28 mouse cellular contexts compared by ENCODE assay signal in genomic region chr3:58320812-58321211, GRCm38 (mm10).
DNase-seq lines count a peak whose midpoint lies in the region; ATAC-seq and TF ChIP-seq lines count a peak whose summit lies in the region.
"Had no signal": no experiment of that assay in that cellular context is flagged by ENCODE, and none has a peak within 500 bp of the region (broad histone marks: within the 10 kb centered on the region; RNA-seq: fewer than 3 reads in every experiment).

No protein-coding gene starts in this region.

- peak; percentile 4 for DNase-seq in heart, postnatal 0 days (ENCODE audit: low spot score)
- no peak for DNase-seq in heart, postnatal 25 days (ENCODE audit: low spot score)
- DNase-seq in 416B (ENCODE audit: low read depth) = peak; percentile 38
- DNase-seq in lung, postnatal 10 days = no peak
- DNase-seq in lung, postnatal 4 days = no peak
- DNase-seq: adrenal gland, adult 2 months; adrenal gland, postnatal 14 days; cerebellum, adult 11 months; cerebellum, adult 2 months; cerebellum, postnatal 10 days; cerebellum, postnatal 36 days; embryo, embryonic 11 days; gastrocnemius, postnatal 25 days; heart, postnatal 10 days; heart, postnatal 4 days had no signal

- H3K9ac ChIP-seq in heart, postnatal 0 days (replicated peaks; ENCODE audit: low read depth, low read length) = no peak overlapping the region
- H3K9ac ChIP-seq: embryonic facial prominence, embryonic 13.5 days; forebrain, embryonic 12.5 days; forebrain, embryonic 15.5 days; hindbrain, embryonic 14.5 days had no signal

- TF ChIP-seq POLR2A in myocyte (IDR thresholded peaks at IDR 0.05; ENCODE audit: insufficient read length, low read depth) = no peak

- no peak for TF ChIP-seq CTCF in heart, postnatal 0 days (IDR thresholded peaks at IDR 0.05; ENCODE audit: low read depth)

- no peak overlapping the region for H3K27ac ChIP-seq in heart, postnatal 0 days (ENCODE audit: low read depth)
- H3K27ac ChIP-seq: embryonic facial prominence, embryonic 10.5 days; embryonic facial prominence, embryonic 13.5 days; forebrain, embryonic 12.5 days; forebrain, embryonic 15.5 days; hindbrain, embryonic 14.5 days; hindbrain, postnatal 0 days had no signal

- no peak for ATAC-seq in heart, postnatal 0 days (ENCODE audit: insufficient read depth, low read depth)
- ATAC-seq: forebrain, embryonic 15.5 days; hindbrain, postnatal 0 days; inflammation-experienced regulatory T-cells, adult 6 months; intestine, embryonic 16.5 days had no signal

- intact Hi-C loops in heart, postnatal 25 days (cut with DNase I) = loop anchor here (5.0 kb wide), 1 partner anchor 91 kb away; the partner anchor contains the start of gene Tsc22d2

- no peaks in the 10 kb centered on the region for H3K9me3 ChIP-seq in heart, postnatal 0 days (replicated peaks; ENCODE audit: control insufficient read depth, low read length)
- H3K9me3 ChIP-seq: embryonic facial prominence, embryonic 10.5 days; embryonic facial prominence, embryonic 13.5 days; forebrain, embryonic 12.5 days; forebrain, embryonic 15.5 days; G1E had no signal

- H3K4me3 ChIP-seq in heart, postnatal 0 days (ENCODE audit: low read depth, low read length) = no peak overlapping the region
- H3K4me3 ChIP-seq in myocyte = no peak overlapping the region
- H3K4me3 ChIP-seq: embryonic facial prominence, embryonic 10.5 days; embryonic facial prominence, embryonic 13.5 days; erythroblast, embryonic 14.5 days; forebrain, embryonic 12.5 days; forebrain, embryonic 15.5 days had no signal

- no peaks in the 10 kb centered on the region for H3K27me3 ChIP-seq in heart, postnatal 0 days (ENCODE audit: control insufficient read depth, insufficient read depth, low read length)
- no peaks in the 10 kb centered on the region for H3K27me3 ChIP-seq in myocyte (ENCODE audit: control insufficient read depth, insufficient read depth, insufficient read length)
- H3K27me3 ChIP-seq: CH12.LX; embryonic facial prominence, embryonic 13.5 days; forebrain, embryonic 12.5 days; forebrain, embryonic 15.5 days had no signal

- WGBS in heart, postnatal 0 days = 42% methylated on average over 4 of the region's 4 CpGs

- no peak for TF ChIP-seq EP300 in heart, postnatal 0 days (IDR thresholded peaks at IDR 0.05; ENCODE audit: low read depth)

- H3ac ChIP-seq in myocyte (ENCODE audit: control insufficient read depth, insufficient read length) = no peak overlapping the region

- H3K4me1 ChIP-seq in heart, postnatal 0 days (ENCODE audit: control insufficient read depth, insufficient read depth) = no peaks in the 10 kb centered on the region
- H3K4me1 ChIP-seq: embryonic facial prominence, embryonic 10.5 days; forebrain, embryonic 12.5 days; forebrain, embryonic 15.5 days had no signal

- no peak overlapping the region for H3K4me2 ChIP-seq in heart, postnatal 0 days (ENCODE audit: low read depth, low read length)
- peak overlapping the region; percentile 30 for H3K4me2 ChIP-seq in myocyte (ENCODE audit: low read depth)
- H3K4me2 ChIP-seq: embryonic facial prominence, embryonic 13.5 days; forebrain, embryonic 12.5 days; forebrain, embryonic 15.5 days; heart, embryonic 11.5 days; hindbrain, embryonic 14.5 days had no signal

- H3K36me3 ChIP-seq in heart, postnatal 0 days (replicated peaks; ENCODE audit: control insufficient read depth, insufficient read depth, low read length) = no peaks in the 10 kb centered on the region
- no peaks in the 10 kb centered on the region for H3K36me3 ChIP-seq in myocyte (ENCODE audit: control insufficient read depth, insufficient read depth)
- H3K36me3 ChIP-seq: embryonic facial prominence, embryonic 10.5 days; embryonic facial prominence, embryonic 13.5 days; forebrain, embryonic 12.5 days; forebrain, embryonic 15.5 days; G1E had no signal

- H3K79me2 ChIP-seq in myocyte (ENCODE audit: control insufficient read depth, insufficient read depth) = no peaks in the 10 kb centered on the region

TF ChIP-seq in myocyte, 11 proteins besides CTCF, POLR2A, EP300 and RAD21:
- TF ChIP-seq MYOD1 (IDR thresholded peaks at IDR 0.05; ENCODE audit: control insufficient read depth in 1 of 3, insufficient read length in 2 of 3, low read depth in 2 of 3) = peak in 1 of 3 experiments; percentile 38
- TF ChIP-seq MYOG (IDR thresholded peaks at IDR 0.05; ENCODE audit: control insufficient read depth in 1 of 3, insufficient read depth in 1 of 3, insufficient read length in 2 of 3, low read depth in 2 of 3) = no peak
- TF ChIP-seq TCF12 (IDR thresholded peaks at IDR 0.05; ENCODE audit: insufficient read depth, poor library complexity, severe bottlenecking) = no peak

Comparison
In these comparisons a context has a peak if more than half of its experiments do, and no peak if none do; other contexts are left out.
1. DNase-seq: peak in heart, postnatal 0 days (single experiment) and 416B (single experiment); none in heart, postnatal 25 days (single experiment), lung, postnatal 10 days (single experiment) and lung, postnatal 4 days (0 of 2).